Mouse (Mus musculus) erythroblast, embryonic 14.5 days (primary cell): ENCODE data around the gene AL731706.2.

ENCODE experiments used
- GATA1 ChIP-seq: IDR thresholded peaks from 2 replicates; pipeline ENCODE4 v1.6.1; 2012; ENCODE audit warnings: low read length, inconsistent platforms, mixed read lengths
- TAL1 ChIP-seq: IDR thresholded peaks from 3 replicates; pipeline ENCODE4 v1.6.1; 2012; ENCODE audit warnings: low read length, inconsistent platforms, mixed read lengths

- no peak for TF ChIP-seq GATA1
- no peak for TF ChIP-seq TAL1
Observed at GRCm38 (mm10) chr2:136835882-136836281, 49.6 kb downstream of the AL731706.2 start.
